Mouse (Mus musculus): Measurements from ENCODE around the gene Nos3. TPM values are rescaled to one million over a fixed set of nuclear protein-coding genes. Genes with fewer than 3 reads are reported as not detected.

Nos3 gene
- polyA plus RNA-seq, 1 experiment from 2014 or later, result 8.6 TPM

- Histone ChIP-seq H3K4me3 (ENCODE audit: low read length) (peak overlapping the region; percentile 15), H3K27me3 (replicated peaks; ENCODE audit: control insufficient read depth, insufficient read depth, low read length) (no peaks in the 10 kb centered on the region), H3K27ac (ENCODE audit: low read depth, low read length) (peak overlapping the region; percentile 82), H3K4me1 (ENCODE audit: control insufficient read depth, insufficient read depth, low read depth, low read length) (peaks cover 26% of the 10 kb centered on the region), H3K9ac (ENCODE audit: low read depth, low read length) (peak overlapping the region; percentile 60), H3K36me3 (ENCODE audit: control insufficient read depth, insufficient read depth, low read length) (peaks cover 25% of the 10 kb centered on the region), H3K9me3 (ENCODE audit: control insufficient read depth, low read length) (no peaks in the 10 kb centered on the region), H3K4me2 (ENCODE audit: low read length) (peak overlapping the region; percentile 55)
- 50% methylated on average over 6 of the region's 6 CpGs for WGBS
- peak; percentile 4; the same call in 1 of the 2 replicates for ATAC-seq
Observed at GRCm38 (mm10) chr5:24328813-24329211, 35.8 kb upstream of the Nos3 start.

GRCm38 (mm10) chr5:24329212-24329964 is 35.2 kb upstream of the Nos3 start:
- WGBS, result 5% methylated on average over 16 of the region's 27 CpGs

GRCm38 (mm10) chr5:24329965-24330298 is 34.7 kb upstream of the Nos3 start:
- 21% methylated on average over 5 of the region's 5 CpGs for WGBS
- peaks cover 26% of the 10 kb centered on the region for H3K4me1 ChIP-seq (ENCODE audit: control insufficient read depth, insufficient read depth, low read depth, low read length)
- H3K27ac ChIP-seq (ENCODE audit: low read depth, low read length), result peak overlapping the region; percentile 82
- H3K9ac ChIP-seq (ENCODE audit: low read depth, low read length), result peak overlapping the region; percentile 60
- peak overlapping the region; percentile 55 for H3K4me2 ChIP-seq (ENCODE audit: low read length)
- H3K4me3 ChIP-seq (ENCODE audit: low read length), result no peak overlapping the region
- H3K36me3 ChIP-seq (ENCODE audit: control insufficient read depth, insufficient read depth, low read length), result peaks cover 18% of the 10 kb centered on the region
- ATAC-seq, result peak; percentile 59
- H3K27me3 ChIP-seq (replicated peaks; ENCODE audit: control insufficient read depth, insufficient read depth, low read length), result no peaks in the 10 kb centered on the region
- no peaks in the 10 kb centered on the region for H3K9me3 ChIP-seq (ENCODE audit: control insufficient read depth, low read length)

More at GRCm38 (mm10) chr5:24329212-24329964, 35.2 kb upstream of the Nos3 start:
- peaks cover 26% of the 10 kb centered on the region for H3K4me1 ChIP-seq (ENCODE audit: control insufficient read depth, insufficient read depth, low read depth, low read length)
- H3K4me2 ChIP-seq (ENCODE audit: low read length), result peak overlapping the region; percentile 55
- H3K4me3 ChIP-seq (ENCODE audit: low read length), result peak overlapping the region; percentile 15
- no peaks in the 10 kb centered on the region for H3K27me3 ChIP-seq (replicated peaks; ENCODE audit: control insufficient read depth, insufficient read depth, low read length)
- H3K9ac ChIP-seq (ENCODE audit: low read depth, low read length), result peak overlapping the region; percentile 60
- peak; percentile 87 for ATAC-seq
- H3K36me3 ChIP-seq (ENCODE audit: control insufficient read depth, insufficient read depth, low read length), result peaks cover 22% of the 10 kb centered on the region
- peak overlapping the region; percentile 82 for H3K27ac ChIP-seq (ENCODE audit: low read depth, low read length)
- no peaks in the 10 kb centered on the region for H3K9me3 ChIP-seq (ENCODE audit: control insufficient read depth, low read length)

GRCm38 (mm10) chr5:24332401-24332800 is 32.2 kb upstream of the Nos3 start:
- Histone ChIP-seq H3K9me3 (ENCODE audit: control insufficient read depth, low read length) (no peaks in the 10 kb centered on the region), H3K4me3 (ENCODE audit: low read length) (no peak overlapping the region), H3K27me3 (replicated peaks; ENCODE audit: control insufficient read depth, insufficient read depth, low read length) (no peaks in the 10 kb centered on the region), H3K4me1 (ENCODE audit: control insufficient read depth, insufficient read depth, low read depth, low read length) (peaks cover 26% of the 10 kb centered on the region), H3K4me2 (ENCODE audit: low read length) (no peak overlapping the region), H3K9ac (ENCODE audit: low read depth, low read length) (no peak overlapping the region), H3K36me3 (ENCODE audit: control insufficient read depth, insufficient read depth, low read length) (peaks cover 5% of the 10 kb centered on the region; the same call in 1 of the 2 replicates), H3K27ac (ENCODE audit: low read depth, low read length) (no peak overlapping the region)
- 82% methylated on average over 4 of the region's 4 CpGs for WGBS
- ATAC-seq, result no peak

- H3K4me1 ChIP-seq (ENCODE audit: control insufficient read depth, insufficient read depth, low read depth, low read length), result peaks cover 11% of the 10 kb centered on the region
- no peak overlapping the region for H3K4me3 ChIP-seq (ENCODE audit: low read length)
- H3K36me3 ChIP-seq (ENCODE audit: control insufficient read depth, insufficient read depth, low read length), result 0 out of 2 replicates have a peak, but pooled peaks cover 3% of the 10 kb centered on the region
- no peak overlapping the region for H3K27ac ChIP-seq (ENCODE audit: low read depth, low read length)
- H3K9me3 ChIP-seq (ENCODE audit: control insufficient read depth, low read length), result no peaks in the 10 kb centered on the region
- no peak overlapping the region for H3K4me2 ChIP-seq (ENCODE audit: low read length)
- no peak for ATAC-seq
- no peak overlapping the region for H3K9ac ChIP-seq (ENCODE audit: low read depth, low read length)
- WGBS, result 44% methylated on average over 3 of the region's 3 CpGs
- H3K27me3 ChIP-seq (replicated peaks; ENCODE audit: control insufficient read depth, insufficient read depth, low read length), result no peaks in the 10 kb centered on the region
Observed at GRCm38 (mm10) chr5:24334749-24335148, 29.9 kb upstream of the Nos3 start.

GRCm38 (mm10) chr5:24335888-24336511 is 28.6 kb upstream of the Nos3 start:
- Histone ChIP-seq H3K9ac (ENCODE audit: low read depth, low read length) (no peak overlapping the region), H3K4me3 (ENCODE audit: low read length) (no peak overlapping the region), H3K27ac (ENCODE audit: low read depth, low read length) (no peak overlapping the region), H3K36me3 (ENCODE audit: control insufficient read depth, insufficient read depth, low read length) (0 out of 2 replicates have a peak, but pooled peaks cover 3% of the 10 kb centered on the region), H3K4me2 (ENCODE audit: low read length) (no peak overlapping the region), H3K9me3 (ENCODE audit: control insufficient read depth, low read length) (no peaks in the 10 kb centered on the region), H3K27me3 (replicated peaks; ENCODE audit: control insufficient read depth, insufficient read depth, low read length) (no peaks in the 10 kb centered on the region), H3K4me1 (ENCODE audit: control insufficient read depth, insufficient read depth, low read depth, low read length) (peaks cover 4% of the 10 kb centered on the region; the same call in 1 of the 2 replicates)
- WGBS, result 6% methylated on average over 3 of the region's 3 CpGs
- peak; percentile 82 for ATAC-seq

GRCm38 (mm10) chr5:24337366-24337765 is 27.2 kb upstream of the Nos3 start:
- no peak overlapping the region for H3K9ac ChIP-seq (ENCODE audit: low read depth, low read length)
- no peak overlapping the region for H3K4me3 ChIP-seq (ENCODE audit: low read length)
- no peaks in the 10 kb centered on the region for H3K27me3 ChIP-seq (replicated peaks; ENCODE audit: control insufficient read depth, insufficient read depth, low read length)
- WGBS, result 30% methylated on average over 9 of the region's 9 CpGs
- no peaks in the 10 kb centered on the region for H3K9me3 ChIP-seq (ENCODE audit: control insufficient read depth, low read length)
- no peak overlapping the region for H3K4me2 ChIP-seq (ENCODE audit: low read length)
- H3K27ac ChIP-seq (ENCODE audit: low read depth, low read length), result no peak overlapping the region
- peaks cover 4% of the 10 kb centered on the region; the same call in 1 of the 2 replicates for H3K4me1 ChIP-seq (ENCODE audit: control insufficient read depth, insufficient read depth, low read depth, low read length)
- 0 out of 2 replicates have a peak, but pooled peaks cover 3% of the 10 kb centered on the region for H3K36me3 ChIP-seq (ENCODE audit: control insufficient read depth, insufficient read depth, low read length)
- peak; percentile 30; the same call in 1 of the 2 replicates for ATAC-seq

- no peak overlapping the region for H3K4me2 ChIP-seq (ENCODE audit: low read length)
- H3K36me3 ChIP-seq (ENCODE audit: control insufficient read depth, insufficient read depth, low read length), result no peaks in the 10 kb centered on the region
- no peaks in the 10 kb centered on the region for H3K9me3 ChIP-seq (ENCODE audit: control insufficient read depth, low read length)
- WGBS, result 66% methylated on average over 2 of the region's 2 CpGs
- H3K27me3 ChIP-seq (replicated peaks; ENCODE audit: control insufficient read depth, insufficient read depth, low read length), result no peaks in the 10 kb centered on the region
- H3K4me3 ChIP-seq (ENCODE audit: low read length), result no peak overlapping the region
- no peak for ATAC-seq
- H3K27ac ChIP-seq (ENCODE audit: low read depth, low read length), result no peak overlapping the region
- no peak overlapping the region for H3K9ac ChIP-seq (ENCODE audit: low read depth, low read length)
- peaks cover 4% of the 10 kb centered on the region; the same call in 1 of the 2 replicates for H3K4me1 ChIP-seq (ENCODE audit: control insufficient read depth, insufficient read depth, low read depth, low read length)
Observed at GRCm38 (mm10) chr5:24337821-24338220, 26.8 kb upstream of the Nos3 start.

GRCm38 (mm10) chr5:24342205-24342963 is 22.2 kb upstream of the Nos3 start:
- no peak for ATAC-seq
- Histone ChIP-seq H3K27ac (ENCODE audit: low read depth, low read length) (no peak overlapping the region), H3K9me3 (ENCODE audit: control insufficient read depth, low read length) (no peaks in the 10 kb centered on the region), H3K9ac (ENCODE audit: low read depth, low read length) (no peak overlapping the region), H3K4me3 (ENCODE audit: low read length) (no peak overlapping the region), H3K36me3 (ENCODE audit: control insufficient read depth, insufficient read depth, low read length) (no peaks in the 10 kb centered on the region), H3K4me2 (ENCODE audit: low read length) (no peak overlapping the region), H3K4me1 (ENCODE audit: control insufficient read depth, insufficient read depth, low read depth, low read length) (peaks cover 28% of the 10 kb centered on the region), H3K27me3 (replicated peaks; ENCODE audit: control insufficient read depth, insufficient read depth, low read length) (no peaks in the 10 kb centered on the region)
- WGBS, result 75% methylated on average over 14 of the region's 14 CpGs

Data from hindbrain, embryonic 16.5 days (tissue).